Mouse (Mus musculus): ENCODE results near the gene Ak2.

GRCm38 (mm10) chr4:128989678-128990077, 2.1 kb upstream of the Ak2 start:
- TF ChIP-seq FLI1 (IDR thresholded peaks at IDR 0.05; ENCODE audit: low read length) (no peak), GATA1 (IDR thresholded peaks at IDR 0.05; ENCODE audit: borderline replicate concordance, low read length) (no peak)
